Mouse (Mus musculus): ENCODE results near the gene Pdlim4. TPM values are rescaled to one million over a fixed set of nuclear protein-coding genes. Genes with fewer than 3 reads are reported as not detected.

The Pdlim4 gene
- polyA plus RNA-seq, 1 experiment from 2014 or later = 205 TPM

GRCm38 (mm10) chr11:54060316-54060715, 8.5 kb downstream of the Pdlim4 start:
- no peaks in the 10 kb centered on the region for H3K9me3 ChIP-seq
- peak overlapping the region; percentile 31; the same call in 1 of the 2 replicates for H3K9ac ChIP-seq (replicated peaks)
- H3K4me3 ChIP-seq (replicated peaks) = no peak overlapping the region
- H3K36me3 ChIP-seq = peaks cover 60% of the 10 kb centered on the region
- WGBS = 4% methylated on average over 9 of the region's 9 CpGs
- H3K4me1 ChIP-seq (replicated peaks) = peaks cover 92% of the 10 kb centered on the region
- ATAC-seq (ENCODE audit: insufficient number of reproducible peaks, insufficient read depth, low FRiP score, low TSS enrichment, low read depth) = peak; percentile 60
- no peaks in the 10 kb centered on the region for H3K27me3 ChIP-seq
- peak overlapping the region; percentile 37 for H3K4me2 ChIP-seq
- peak overlapping the region; percentile 94 for H3K27ac ChIP-seq

- H3K9ac ChIP-seq (replicated peaks) = no peak overlapping the region
- H3K4me1 ChIP-seq (replicated peaks) = peaks cover 85% of the 10 kb centered on the region
- H3K27ac ChIP-seq = peak overlapping the region; percentile 94
- H3K36me3 ChIP-seq = peaks cover 63% of the 10 kb centered on the region
- no peak overlapping the region for H3K4me2 ChIP-seq
- no peaks in the 10 kb centered on the region for H3K9me3 ChIP-seq
- ATAC-seq (ENCODE audit: insufficient number of reproducible peaks, insufficient read depth, low FRiP score, low TSS enrichment, low read depth) = no peak
- 56% methylated on average over 1 of the region's 1 CpGs for WGBS
- H3K4me3 ChIP-seq (replicated peaks) = no peak overlapping the region
- H3K27me3 ChIP-seq = no peaks in the 10 kb centered on the region
These were observed 9.3 kb downstream of the Pdlim4 start for GRCm38 (mm10) chr11:54059526-54059925.

GRCm38 (mm10) chr11:54058643-54059042, 10.2 kb downstream of the Pdlim4 start:
- H3K27me3 ChIP-seq = no peaks in the 10 kb centered on the region
- peak overlapping the region; percentile 94 for H3K27ac ChIP-seq
- H3K9ac ChIP-seq (replicated peaks) = no peak overlapping the region
- H3K4me2 ChIP-seq = peak overlapping the region; percentile 19
- H3K36me3 ChIP-seq = peaks cover 58% of the 10 kb centered on the region
- no peak overlapping the region for H3K4me3 ChIP-seq (replicated peaks)
- H3K4me1 ChIP-seq (replicated peaks) = peaks cover 79% of the 10 kb centered on the region
- WGBS = 21% methylated on average over 6 of the region's 6 CpGs
- no peak for ATAC-seq (ENCODE audit: insufficient number of reproducible peaks, insufficient read depth, low FRiP score, low TSS enrichment, low read depth)
- H3K9me3 ChIP-seq = no peaks in the 10 kb centered on the region

GRCm38 (mm10) chr11:54058056-54058617, 10.7 kb downstream of the Pdlim4 start:
- 30% methylated on average over 10 of the region's 10 CpGs for WGBS
- no peaks in the 10 kb centered on the region for H3K27me3 ChIP-seq
- no peak overlapping the region for H3K4me3 ChIP-seq (replicated peaks)
- no peak overlapping the region for H3K9ac ChIP-seq (replicated peaks)
- H3K4me1 ChIP-seq (replicated peaks) = peaks cover 74% of the 10 kb centered on the region
- no peaks in the 10 kb centered on the region for H3K9me3 ChIP-seq
- peaks cover 58% of the 10 kb centered on the region for H3K36me3 ChIP-seq
- no peak for ATAC-seq (ENCODE audit: insufficient number of reproducible peaks, insufficient read depth, low FRiP score, low TSS enrichment, low read depth)
- H3K27ac ChIP-seq = peak overlapping the region; percentile 94
- H3K4me2 ChIP-seq = peak overlapping the region; percentile 19

- no peaks in the 10 kb centered on the region for H3K9me3 ChIP-seq
- peak; percentile 56 for ATAC-seq (ENCODE audit: insufficient number of reproducible peaks, insufficient read depth, low FRiP score, low TSS enrichment, low read depth)
- no peak overlapping the region for H3K4me3 ChIP-seq (replicated peaks)
- H3K27ac ChIP-seq = peak overlapping the region; percentile 94
- 10% methylated on average over 2 of the region's 2 CpGs for WGBS
- H3K36me3 ChIP-seq = peaks cover 59% of the 10 kb centered on the region
- no peaks in the 10 kb centered on the region for H3K27me3 ChIP-seq
- peak overlapping the region; percentile 35 for H3K4me2 ChIP-seq
- H3K4me1 ChIP-seq (replicated peaks) = peaks cover 67% of the 10 kb centered on the region
- no peak overlapping the region for H3K9ac ChIP-seq (replicated peaks)
These were observed 11.4 kb downstream of the Pdlim4 start for GRCm38 (mm10) chr11:54057428-54057827.

GRCm38 (mm10) chr11:54056132-54056531, 12.7 kb downstream of the Pdlim4 start:
- WGBS = 37% methylated on average over 8 of the region's 8 CpGs
- no peaks in the 10 kb centered on the region for H3K9me3 ChIP-seq
- no peak for ATAC-seq (ENCODE audit: insufficient number of reproducible peaks, insufficient read depth, low FRiP score, low TSS enrichment, low read depth)
- H3K4me3 ChIP-seq (replicated peaks) = no peak overlapping the region
- no peaks in the 10 kb centered on the region for H3K27me3 ChIP-seq
- H3K9ac ChIP-seq (replicated peaks) = no peak overlapping the region
- H3K4me2 ChIP-seq = no peak overlapping the region
- peak overlapping the region; percentile 94; the same call in 1 of the 2 replicates for H3K27ac ChIP-seq
- peaks cover 61% of the 10 kb centered on the region for H3K36me3 ChIP-seq
- peaks cover 54% of the 10 kb centered on the region for H3K4me1 ChIP-seq (replicated peaks)

- no peak overlapping the region for H3K9ac ChIP-seq (replicated peaks)
- no peak for ATAC-seq (ENCODE audit: insufficient number of reproducible peaks, insufficient read depth, low FRiP score, low TSS enrichment, low read depth)
- H3K27me3 ChIP-seq = no peaks in the 10 kb centered on the region
- H3K4me2 ChIP-seq = no peak overlapping the region
- no peak overlapping the region for H3K4me3 ChIP-seq (replicated peaks)
- H3K27ac ChIP-seq = no peak overlapping the region
- peaks cover 62% of the 10 kb centered on the region for H3K36me3 ChIP-seq
- H3K4me1 ChIP-seq (replicated peaks) = peaks cover 35% of the 10 kb centered on the region
- H3K9me3 ChIP-seq = no peaks in the 10 kb centered on the region
- WGBS = 49% methylated on average over 6 of the region's 6 CpGs
These were observed 14.6 kb downstream of the Pdlim4 start for GRCm38 (mm10) chr11:54054257-54054656.

- 90% methylated on average over 7 of the region's 7 CpGs for WGBS
These were observed 15.7 kb downstream of the Pdlim4 start for GRCm38 (mm10) chr11:54053090-54053489.

GRCm38 (mm10) chr11:54052128-54052527, 16.7 kb downstream of the Pdlim4 start:
- no peak for ATAC-seq (ENCODE audit: insufficient number of reproducible peaks, insufficient read depth, low FRiP score, low TSS enrichment, low read depth)

More at GRCm38 (mm10) chr11:54053090-54053489, 15.7 kb downstream of the Pdlim4 start:
- H3K4me1 ChIP-seq (replicated peaks) = peaks cover 23% of the 10 kb centered on the region
- H3K9me3 ChIP-seq = no peaks in the 10 kb centered on the region
- H3K36me3 ChIP-seq = peaks cover 60% of the 10 kb centered on the region
- H3K27ac ChIP-seq = no peak overlapping the region
- no peaks in the 10 kb centered on the region for H3K27me3 ChIP-seq
- no peak for ATAC-seq (ENCODE audit: insufficient number of reproducible peaks, insufficient read depth, low FRiP score, low TSS enrichment, low read depth)
- H3K4me3 ChIP-seq (replicated peaks) = no peak overlapping the region
- no peak overlapping the region for H3K4me2 ChIP-seq
- H3K9ac ChIP-seq (replicated peaks) = no peak overlapping the region

GRCm38 (mm10) chr11:54051161-54051560, 17.7 kb downstream of the Pdlim4 start:
- no peak overlapping the region for H3K27ac ChIP-seq
- H3K9ac ChIP-seq (replicated peaks) = no peak overlapping the region
- no peak overlapping the region for H3K4me3 ChIP-seq (replicated peaks)
- no peaks in the 10 kb centered on the region for H3K9me3 ChIP-seq
- no peaks in the 10 kb centered on the region for H3K27me3 ChIP-seq
- H3K4me2 ChIP-seq = no peak overlapping the region
- H3K4me1 ChIP-seq (replicated peaks) = peaks cover 4% of the 10 kb centered on the region
- WGBS = 88% methylated on average over 7 of the region's 7 CpGs
- peaks cover 56% of the 10 kb centered on the region for H3K36me3 ChIP-seq
- ATAC-seq (ENCODE audit: insufficient number of reproducible peaks, insufficient read depth, low FRiP score, low TSS enrichment, low read depth) = no peak

More at GRCm38 (mm10) chr11:54052128-54052527, 16.7 kb downstream of the Pdlim4 start:
- peaks cover 60% of the 10 kb centered on the region for H3K36me3 ChIP-seq
- 94% methylated on average over 5 of the region's 5 CpGs for WGBS
- H3K27ac ChIP-seq = no peak overlapping the region
- no peaks in the 10 kb centered on the region for H3K9me3 ChIP-seq
- no peak overlapping the region for H3K9ac ChIP-seq (replicated peaks)
- no peak overlapping the region for H3K4me3 ChIP-seq (replicated peaks)
- H3K4me1 ChIP-seq (replicated peaks) = peaks cover 14% of the 10 kb centered on the region
- H3K27me3 ChIP-seq = no peaks in the 10 kb centered on the region
- no peak overlapping the region for H3K4me2 ChIP-seq

- H3K27me3 ChIP-seq = no peaks in the 10 kb centered on the region
- H3K9ac ChIP-seq (replicated peaks) = no peak overlapping the region
- WGBS = 80% methylated on average over 2 of the region's 2 CpGs
- H3K9me3 ChIP-seq = no peaks in the 10 kb centered on the region
- no peak overlapping the region for H3K4me2 ChIP-seq
- no peak overlapping the region for H3K27ac ChIP-seq
- no peak for ATAC-seq (ENCODE audit: insufficient number of reproducible peaks, insufficient read depth, low FRiP score, low TSS enrichment, low read depth)
- no peak overlapping the region for H3K4me3 ChIP-seq (replicated peaks)
- peaks cover 47% of the 10 kb centered on the region for H3K36me3 ChIP-seq
- 0 out of 2 replicates have a peak, but pooled peaks cover 3% of the 10 kb centered on the region for H3K4me1 ChIP-seq (replicated peaks)
These were observed 18.6 kb downstream of the Pdlim4 start for GRCm38 (mm10) chr11:54050205-54050604.

- Histone ChIP-seq H3K4me1 (replicated peaks) (no peaks in the 10 kb centered on the region), H3K27me3 (no peaks in the 10 kb centered on the region), H3K9me3 (0 out of 2 replicates have a peak, but pooled peaks cover 3% of the 10 kb centered on the region), H3K4me3 (replicated peaks) (no peak overlapping the region), H3K36me3 (no peaks in the 10 kb centered on the region), H3K4me2 (no peak overlapping the region), H3K27ac (no peak overlapping the region), H3K9ac (replicated peaks) (no peak overlapping the region)
- 93% methylated on average over 6 of the region's 6 CpGs for WGBS
- no peak for ATAC-seq (ENCODE audit: insufficient number of reproducible peaks, insufficient read depth, low FRiP score, low TSS enrichment, low read depth)
These were observed 28.1 kb downstream of the Pdlim4 start for GRCm38 (mm10) chr11:54040676-54041075.
